Comparison of ENCODE assay signal across 14 mouse cellular contexts in genomic region chr10:120916250-120916649, GRCm38 (mm10). TPM values are rescaled to one million over a fixed set of nuclear protein-coding genes. Genes with fewer than 3 reads are reported as not detected.
DNase-seq lines count a peak whose midpoint lies in the region; ATAC-seq and TF ChIP-seq lines count a peak whose summit lies in the region.
"Had no signal": no experiment of that assay in that cellular context is flagged by ENCODE, and none has a peak within 500 bp of the region (broad histone marks: within the 10 kb centered on the region; RNA-seq: fewer than 3 reads in every experiment).

No protein-coding gene starts in this region.

- H3K9me3 ChIP-seq in ES-E14 (ENCODE audit: control insufficient read depth, insufficient read depth, low read depth, low read length): no peaks in the 10 kb centered on the region
- no peaks in the 10 kb centered on the region for H3K9me3 ChIP-seq in liver, embryonic 14.5 days (ENCODE audit: control insufficient read depth, low read length)
- H3K9me3 ChIP-seq: hindbrain, embryonic 13.5 days had no signal

- ATAC-seq in liver, embryonic 14.5 days (ENCODE audit: insufficient read depth): no peak

- H3K4me3 ChIP-seq in layer of hippocampus, adult 2 months: no peak overlapping the region
- no peak overlapping the region for H3K4me3 ChIP-seq in ES-E14 (ENCODE audit: insufficient read depth in 1 of 2, low read depth in 1 of 2, low read length in 2 of 2, poor library complexity in 1 of 2, severe bottlenecking in 1 of 2)
- H3K4me3 ChIP-seq in liver, embryonic 14.5 days (ENCODE audit: insufficient read depth in 1 of 2, low read depth in 2 of 2, low read length in 2 of 2): no peak overlapping the region
- H3K4me3 ChIP-seq: erythroblast, embryonic 14.5 days; hindbrain, embryonic 13.5 days had no signal

- DNase-seq in adrenal gland, postnatal 14 days: peak; percentile 47
- DNase-seq in adrenal gland, postnatal 36 days: no peak
- no peak for DNase-seq in layer of hippocampus, adult 2 months (ENCODE audit: low spot score in 2 of 2)
- no peak for DNase-seq in layer of hippocampus, postnatal 25 days (ENCODE audit: extremely low spot score in 1 of 2, low spot score in 1 of 2)
- peak; percentile 47 for DNase-seq in ES-E14 (ENCODE audit: low read depth, low spot score)
- no peak for DNase-seq in liver, embryonic 14.5 days (ENCODE audit: low read depth in 3 of 3, low spot score in 3 of 3)
- no peak for DNase-seq in urinary bladder, adult 2 months (ENCODE audit: low spot score)
- DNase-seq in urinary bladder, postnatal 4 days (ENCODE audit: low spot score in 2 of 2): no peak
- DNase-seq: adrenal gland, adult 2 months; cerebellum, adult 9-11 months; gastrocnemius, postnatal 36 days; midbrain, embryonic 14.5 days had no signal

- no peaks in the 10 kb centered on the region; a peak in 1 of 4 replicates for H3K4me1 ChIP-seq in ES-E14 (ENCODE audit: control insufficient read depth in 2 of 2, insufficient read depth in 2 of 2, low read length in 2 of 2, poor library complexity in 1 of 2)
- no peaks in the 10 kb centered on the region for H3K4me1 ChIP-seq in liver, embryonic 14.5 days (replicated peaks; ENCODE audit: control insufficient read depth in 2 of 2, insufficient read depth in 2 of 2, low read length in 1 of 2)

- no peak for TF ChIP-seq EP300 in liver, embryonic 14.5 days (IDR thresholded peaks at IDR 0.05; ENCODE audit: low read depth)

- no peaks in the 10 kb centered on the region for H3K27me3 ChIP-seq in liver, embryonic 14.5 days (ENCODE audit: control insufficient read depth, insufficient read depth, low read length)
- H3K27me3 ChIP-seq: hindbrain, embryonic 13.5 days had no signal

- H3K4me2 ChIP-seq in liver, embryonic 14.5 days (ENCODE audit: low read depth): no peak overlapping the region
- H3K4me2 ChIP-seq: hindbrain, embryonic 13.5 days had no signal

- WGBS in liver, embryonic 14.5 days (ENCODE audit: insufficient replicate concordance): 81% methylated on average over 5 of the region's 5 CpGs

- peak; percentile 62 for TF ChIP-seq CTCF in layer of hippocampus, adult 2 months (conservative IDR thresholded peaks at IDR 0.05)
- TF ChIP-seq CTCF in liver, embryonic 14.5 days (IDR thresholded peaks at IDR 0.05; ENCODE audit: low read depth): peak; percentile 68

- H3K36me3 ChIP-seq in ES-E14 (ENCODE audit: control insufficient read depth, insufficient read depth, low read length, poor library complexity, severe bottlenecking): no peaks in the 10 kb centered on the region
- no peaks in the 10 kb centered on the region for H3K36me3 ChIP-seq in liver, embryonic 14.5 days (replicated peaks; ENCODE audit: control insufficient read depth, insufficient read depth, low read depth)

- in situ Hi-C loops in ES-E14 (cut with MboI; ENCODE audit: low sequenced_read_pairs in 2 of 2, unreplicated experiment in 2 of 2): no loop called here

- no peak overlapping the region for H3K9ac ChIP-seq in ES-E14 (ENCODE audit: insufficient read depth, low read depth, low read length, poor library complexity, severe bottlenecking)
- H3K9ac ChIP-seq in liver, embryonic 14.5 days (replicated peaks): no peak overlapping the region
- H3K9ac ChIP-seq: hindbrain, embryonic 13.5 days had no signal

- H3K27ac ChIP-seq in layer of hippocampus, adult 2 months: no peak overlapping the region
- H3K27ac ChIP-seq in ES-E14 (ENCODE audit: insufficient read depth, low read depth, low read length, poor library complexity, severe bottlenecking): no peak overlapping the region
- no peak overlapping the region for H3K27ac ChIP-seq in liver, embryonic 14.5 days
- H3K27ac ChIP-seq: hindbrain, embryonic 13.5 days had no signal

TF ChIP-seq in ES-E14, 5 proteins besides CTCF, POLR2A, EP300 and RAD21:
- TF ChIP-seq CHD2 (IDR thresholded peaks at IDR 0.05; ENCODE audit: low read depth, low read length) (no peak), ZC3H11A (IDR thresholded peaks at IDR 0.05; ENCODE audit: borderline replicate concordance, low read depth, low read length) (no peak), HCFC1 (IDR thresholded peaks at IDR 0.05; ENCODE audit: borderline replicate concordance, insufficient read depth, low read length) (no peak), ZNF384 (IDR thresholded peaks at IDR 0.05; ENCODE audit: low read depth, low read length) (no peak), MAFK (IDR thresholded peaks at IDR 0.05; ENCODE audit: insufficient read depth, low read depth, low read length) (no peak)

RNA-seq across cellular contexts. Expression of gene Msrb3, which starts 17.3 kb away (rescaled TPM):
- total RNA-seq in adrenal gland, postnatal 14 days (2021): 37.0 and 40.0 TPM in 2 replicates
- total RNA-seq in adrenal gland, postnatal 36 days (2021): 10 to 100 TPM; 47.1 to 68.1 TPM
- total RNA-seq in layer of hippocampus, adult 2 months (2021): 1 to 10 TPM; 4.0 to 4.9 TPM
- 1 to 10 TPM; 4.2 to 4.3 TPM for total RNA-seq in layer of hippocampus, postnatal 25 days (2021)
- 3.4 and 5.7 TPM in 2 replicates for total RNA-seq in ES-E14 (2012; rRNA removed)
- polyA plus RNA-seq in liver, embryonic 14.5 days (2012; rRNA removed): 0.98 and 1.5 TPM in 2 replicates
- polyA plus RNA-seq in liver, embryonic 14.5 days (2014; fragmentation: Nextera tagmentation; extraction: Ambion mirVana): 0.40 and 0.60 TPM in 2 replicates
- polyA plus RNA-seq in urinary bladder, adult 2 months (2012; rRNA removed): 142 and 145 TPM in 2 replicates
- polyA plus RNA-seq: erythroblast, embryonic 14.5 days had no signal

Comparison
In these comparisons a context has a peak if more than half of its experiments do, and no peak if none do; other contexts are left out.
1. DNase-seq: peak in adrenal gland, postnatal 14 days (single experiment) and ES-E14 (single experiment); none in adrenal gland, postnatal 36 days (0 of 2), layer of hippocampus, adult 2 months (0 of 2), layer of hippocampus, postnatal 25 days (0 of 2), liver, embryonic 14.5 days (0 of 3), urinary bladder, adult 2 months (single experiment) and urinary bladder, postnatal 4 days (0 of 2).